Mouse (Mus musculus) v-Abl transformed pro-B cells (cell line): ENCODE data around the gene Fam171a2.

Experiments used
- in situ Hi-C, 2 experiments: fragments of 400-800 bp; cut with MboI; formaldehyde crosslinking; loops; one replicate each; pipeline ENCODE4 v1.15.1; 2025; ENCODE audit not compliant: unreplicated experiment in 2 of 2

Fam171a2 gene

GRCm38 (mm10) chr11:102455740-102456396, 8.4 kb upstream of the Fam171a2 start:
- in situ Hi-C loops: no loop called here

- in situ Hi-C loops: no loop called here
These were observed 5.6 kb upstream of the Fam171a2 start for GRCm38 (mm10) chr11:102453131-102453530.

GRCm38 (mm10) chr11:102449043-102450008, 1.8 kb upstream of the Fam171a2 start:
- in situ Hi-C loops: no loop called here

GRCm38 (mm10) chr11:102448327-102448726, 845 bp upstream of the Fam171a2 start:
- in situ Hi-C loops: no loop called here

- in situ Hi-C loops: no loop called here
These were observed 661 bp downstream of the Fam171a2 start for GRCm38 (mm10) chr11:102446581-102447461.

GRCm38 (mm10) chr11:102445891-102446361, 1.6 kb downstream of the Fam171a2 start:
- in situ Hi-C loops: no loop called here

- in situ Hi-C loops: no loop called here
These were observed 2.1 kb downstream of the Fam171a2 start for GRCm38 (mm10) chr11:102445264-102445890.

- in situ Hi-C loops: no loop called here
These were observed 2.7 kb downstream of the Fam171a2 start for GRCm38 (mm10) chr11:102444781-102445180.

- in situ Hi-C loops: no loop called here
These were observed 3.2 kb downstream of the Fam171a2 start for GRCm38 (mm10) chr11:102444321-102444720.

- in situ Hi-C loops: no loop called here
These were observed 3.7 kb downstream of the Fam171a2 start for GRCm38 (mm10) chr11:102443740-102444139.

GRCm38 (mm10) chr11:102442089-102442488, 5.4 kb downstream of the Fam171a2 start:
- in situ Hi-C loops: no loop called here

- in situ Hi-C loops: no loop called here
These were observed 6.0 kb downstream of the Fam171a2 start for GRCm38 (mm10) chr11:102441434-102441833.

- in situ Hi-C loops: no loop called here
These were observed 7.2 kb downstream of the Fam171a2 start for GRCm38 (mm10) chr11:102440255-102440654.

- in situ Hi-C loops: loop anchor here in 1 of 2 experiments (10.0 kb wide), 1 partner anchor 135 kb away; no protein-coding TSS in a partner anchor
These were observed 8.1 kb downstream of the Fam171a2 start for GRCm38 (mm10) chr11:102439093-102440082.

- in situ Hi-C loops: loop anchor here in 1 of 2 experiments (10.0 kb wide), 1 partner anchor 134 kb away; no protein-coding TSS in a partner anchor
These were observed 9.0 kb downstream of the Fam171a2 start for GRCm38 (mm10) chr11:102438212-102439092.

GRCm38 (mm10) chr11:102437120-102438061, 10.1 kb downstream of the Fam171a2 start:
- in situ Hi-C loops: loop anchor here in 1 of 2 experiments (10.0 kb wide), 1 partner anchor 133 kb away; no protein-coding TSS in a partner anchor

- in situ Hi-C loops: loop anchor here in 1 of 2 experiments (10.0 kb wide), 1 partner anchor 132 kb away; no protein-coding TSS in a partner anchor
These were observed 11.1 kb downstream of the Fam171a2 start for GRCm38 (mm10) chr11:102436471-102436790.
